Mouse (Mus musculus): ENCODE results near the gene Plaur.

Gene Plaur

GRCm38 (mm10) chr7:24446697-24447340, 15.5 kb upstream of the Plaur start:
- no peak for DNase-seq (ENCODE audit: low spot score in 2 of 2)

GRCm38 (mm10) chr7:24448782-24449517, 13.3 kb upstream of the Plaur start:
- DNase-seq (ENCODE audit: low spot score in 2 of 2) = peak in 1 of 2 experiments; percentile 56

- no peak for DNase-seq (ENCODE audit: low spot score in 2 of 2)
Observed at GRCm38 (mm10) chr7:24450585-24451017, 11.7 kb upstream of the Plaur start.

- DNase-seq (ENCODE audit: low spot score in 2 of 2) = no peak
Observed at GRCm38 (mm10) chr7:24451855-24452311, 10.4 kb upstream of the Plaur start, which contains the start of gene Irgc1. Irgc1 (minus strand) TSS chr7:24452297.

- DNase-seq (ENCODE audit: low spot score in 2 of 2) = no peak
Observed at GRCm38 (mm10) chr7:24454199-24454598, 8.1 kb upstream of the Plaur start.

GRCm38 (mm10) chr7:24455726-24456125, 6.6 kb upstream of the Plaur start:
- no peak for DNase-seq (ENCODE audit: low spot score in 2 of 2)

- no peak for DNase-seq (ENCODE audit: low spot score in 2 of 2)
Observed at GRCm38 (mm10) chr7:24457726-24458370, 4.4 kb upstream of the Plaur start.

GRCm38 (mm10) chr7:24459440-24459839, 2.8 kb upstream of the Plaur start:
- no peak for DNase-seq (ENCODE audit: low spot score in 2 of 2)

GRCm38 (mm10) chr7:24459843-24460242, 2.4 kb upstream of the Plaur start:
- DNase-seq (ENCODE audit: low spot score in 2 of 2) = no peak

- DNase-seq (ENCODE audit: low spot score in 2 of 2) = no peak
Observed at GRCm38 (mm10) chr7:24461376-24462051, 770 bp upstream of the Plaur start.

GRCm38 (mm10) chr7:24466835-24467234, 4.6 kb downstream of the Plaur start:
- no peak for DNase-seq (ENCODE audit: low spot score in 2 of 2)

- no peak for DNase-seq (ENCODE audit: low spot score in 2 of 2)
Observed at GRCm38 (mm10) chr7:24467886-24468285, 5.6 kb downstream of the Plaur start.

GRCm38 (mm10) chr7:24469126-24469525, 6.8 kb downstream of the Plaur start:
- DNase-seq (ENCODE audit: low spot score in 2 of 2) = no peak

GRCm38 (mm10) chr7:24470356-24470755, 8.1 kb downstream of the Plaur start:
- no peak for DNase-seq (ENCODE audit: low spot score in 2 of 2)

GRCm38 (mm10) chr7:24472442-24472841, 10.2 kb downstream of the Plaur start:
- no peak for DNase-seq (ENCODE audit: low spot score in 2 of 2)

- no peak for DNase-seq (ENCODE audit: low spot score in 2 of 2)
Observed at GRCm38 (mm10) chr7:24472937-24473336, 10.7 kb downstream of the Plaur start.

GRCm38 (mm10) chr7:24473913-24474529, 11.7 kb downstream of the Plaur start:
- peak; percentile 76 to 84 for DNase-seq (ENCODE audit: low spot score in 2 of 2)

- peak in 1 of 2 experiments; percentile 61 for DNase-seq (ENCODE audit: low spot score in 2 of 2)
Observed at GRCm38 (mm10) chr7:24474811-24475506, 12.7 kb downstream of the Plaur start.

- DNase-seq (ENCODE audit: low spot score in 2 of 2) = no peak
Observed at GRCm38 (mm10) chr7:24476338-24476737, 14.1 kb downstream of the Plaur start.

- no peak for DNase-seq (ENCODE audit: low spot score in 2 of 2)
Observed at GRCm38 (mm10) chr7:24476856-24477255, 14.6 kb downstream of the Plaur start.

GRCm38 (mm10) chr7:24478911-24479310, 16.6 kb downstream of the Plaur start:
- no peak for DNase-seq (ENCODE audit: low spot score in 2 of 2)
